In genomic region chr8:83609086-83609485, GRCm38 (mm10) we compare ENCODE assay signal across 8 mouse cellular contexts. TPM values are rescaled to one million over a fixed set of nuclear protein-coding genes. Genes with fewer than 3 reads are reported as not detected.
DNase-seq lines count a peak whose midpoint lies in the region; ATAC-seq and TF ChIP-seq lines count a peak whose summit lies in the region.

No protein-coding gene starts in this region.

- H3K9me3 ChIP-seq in CH12.LX (replicated peaks; ENCODE audit: low read length), result no peaks in the 10 kb centered on the region
- no peaks in the 10 kb centered on the region for H3K9me3 ChIP-seq in forebrain, embryonic 15.5 days
- no peaks in the 10 kb centered on the region for H3K9me3 ChIP-seq in liver, embryonic 16.5 days (replicated peaks; ENCODE audit: control insufficient read depth, low read length)

- no peaks in the 10 kb centered on the region for H3K27me3 ChIP-seq in heart, adult 2 months (ENCODE audit: control insufficient read depth, insufficient read depth, low read length)
- no peaks in the 10 kb centered on the region for H3K27me3 ChIP-seq in CH12.LX (replicated peaks)
- no peaks in the 10 kb centered on the region for H3K27me3 ChIP-seq in forebrain, embryonic 15.5 days
- H3K27me3 ChIP-seq in liver, embryonic 16.5 days (ENCODE audit: control insufficient read depth, insufficient read depth, low read depth, low read length), result no peaks in the 10 kb centered on the region

- H3K27ac ChIP-seq in heart, adult 2 months, result peak overlapping the region; percentile 100
- H3K27ac ChIP-seq in CH12.LX (ENCODE audit: insufficient read depth, low read depth), result no peak overlapping the region
- peak overlapping the region; percentile 97 for H3K27ac ChIP-seq in forebrain, embryonic 15.5 days (replicated peaks)
- H3K27ac ChIP-seq in liver, embryonic 16.5 days (ENCODE audit: low read length), result peak overlapping the region; percentile 98

- 10% methylated on average over 9 of the region's 9 CpGs for WGBS in heart, adult 2 months
- WGBS in forebrain, embryonic 15.5 days, result 30% methylated on average over 9 of the region's 9 CpGs
- WGBS in liver, embryonic 16.5 days (ENCODE audit: insufficient replicate concordance), result 15% methylated on average over 9 of the region's 9 CpGs

- peaks cover 6% of the 10 kb centered on the region for H3K4me1 ChIP-seq in heart, adult 2 months (ENCODE audit: control insufficient read depth, insufficient read depth, low read length)
- H3K4me1 ChIP-seq in CH12.LX (ENCODE audit: control insufficient read depth in 1 of 2, insufficient read depth in 2 of 2), result peaks cover 3 to 29% of the 10 kb centered on the region in 2 experiments
- H3K4me1 ChIP-seq in forebrain, embryonic 15.5 days, result peaks cover 18% of the 10 kb centered on the region
- peaks cover 52% of the 10 kb centered on the region for H3K4me1 ChIP-seq in liver, embryonic 16.5 days (ENCODE audit: control insufficient read depth, low read depth, low read length)

- TF ChIP-seq CTCF in heart, adult 2 months (IDR thresholded peaks at IDR 0.05), result no peak
- no peak for TF ChIP-seq CTCF in CH12.LX (conservative IDR thresholded peaks at IDR 0.05 in 1 of 2, IDR thresholded peaks at IDR 0.05 in 1 of 2; ENCODE audit: low read depth in 2 of 2, low read length in 2 of 2)

- H3K36me3 ChIP-seq in heart, adult 2 months (ENCODE audit: control insufficient read depth, insufficient read depth, low read length), result peaks cover 2% of the 10 kb centered on the region; the same call in 1 of the 2 replicates
- peaks cover 32 to 44% of the 10 kb centered on the region in 2 experiments for H3K36me3 ChIP-seq in CH12.LX (replicated peaks in 1 of 2; ENCODE audit: control insufficient read depth in 1 of 2, insufficient read depth in 1 of 2, low read length in 1 of 2)
- peaks cover 36% of the 10 kb centered on the region for H3K36me3 ChIP-seq in forebrain, embryonic 15.5 days
- H3K36me3 ChIP-seq in liver, embryonic 16.5 days (ENCODE audit: control insufficient read depth, insufficient read depth), result peaks cover 38% of the 10 kb centered on the region

- dilution Hi-C loops in CH12.LX (cut with MboI; ENCODE audit: extremely low pct_ligation_motif_present, extremely low pct_unique_long_range_greater_than_20kb, low sequenced_read_pairs), result no loop called here

- peak overlapping the region; percentile 82 for H3K4me3 ChIP-seq in heart, adult 2 months
- H3K4me3 ChIP-seq in CH12.LX (replicated peaks in 1 of 3; ENCODE audit: low read depth in 2 of 3, low read length in 2 of 3, poor library complexity in 1 of 3), result peak overlapping the region; percentile 77 to 88 (median 87)
- H3K4me3 ChIP-seq in forebrain, embryonic 15.5 days, result peak overlapping the region; percentile 70
- H3K4me3 ChIP-seq in liver, embryonic 16.5 days (ENCODE audit: low read depth, low read length), result peak overlapping the region; percentile 81

- H3K9ac ChIP-seq in heart, adult 2 months (ENCODE audit: low read depth, low read length), result peak overlapping the region; percentile 89
- peak overlapping the region; percentile 79 for H3K9ac ChIP-seq in CH12.LX (ENCODE audit: insufficient read depth, low read depth)
- peak overlapping the region; percentile 77 for H3K9ac ChIP-seq in forebrain, embryonic 15.5 days (replicated peaks)
- peak overlapping the region; percentile 91 for H3K9ac ChIP-seq in liver, embryonic 16.5 days (ENCODE audit: low read depth, low read length)

- no peak for TF ChIP-seq RAD21 in CH12.LX (IDR thresholded peaks at IDR 0.05; ENCODE audit: low read depth, low read length)

- ATAC-seq in forebrain, embryonic 15.5 days (replicated peaks), result no peak
- no peak for ATAC-seq in liver, embryonic 16.5 days (ENCODE audit: low read depth)
- no peak for ATAC-seq in frontal cortex, adult (ENCODE audit: low TSS enrichment)

- DNase-seq in heart, adult 2 months, result no peak
- DNase-seq in heart, adult 9 months (ENCODE audit: low spot score in 2 of 2), result no peak
- no peak for DNase-seq in CH12.LX (ENCODE audit: extremely low read depth)
- DNase-seq in left cerebral cortex, postnatal 4 days, result no peak
- no peak for DNase-seq in frontal cortex, postnatal 14 days (ENCODE audit: low spot score in 2 of 2)

- no peak for TF ChIP-seq POLR2A in heart, adult 2 months (IDR thresholded peaks at IDR 0.05; ENCODE audit: insufficient read depth, low read depth, low read length)
- TF ChIP-seq POLR2A in CH12.LX (IDR thresholded peaks at IDR 0.05; ENCODE audit: low read depth, low read length), result no peak

- TF ChIP-seq EP300 in heart, adult 2 months (IDR thresholded peaks at IDR 0.05; ENCODE audit: insufficient read depth, low read depth, low read length), result no peak
- no peak for TF ChIP-seq EP300 in CH12.LX (IDR thresholded peaks at IDR 0.05; ENCODE audit: low read length)

- intact Hi-C loops in heart, adult 2 months (cut with DNase I), result loop anchor here (5.0 to 10.0 kb wide), 2 partner anchors 42 to 164 kb away; partner anchors contain the start of gene Ndufb7
- intact Hi-C loops in left cerebral cortex, postnatal 4 days (cut with DNase I), result no loop called here

- H3K79me2 ChIP-seq in heart, adult 2 months (replicated peaks; ENCODE audit: control insufficient read depth, insufficient read depth, low read length), result peaks cover 2% of the 10 kb centered on the region
- peaks cover 23% of the 10 kb centered on the region for H3K79me2 ChIP-seq in CH12.LX (replicated peaks; ENCODE audit: control insufficient read depth, extremely low read depth, insufficient read depth, poor library complexity, severe bottlenecking)

- in situ Hi-C loops in CH12.LX (cut with MboI; ENCODE audit: low pct_ligation_motif_present, low pct_unique_long_range_greater_than_20kb, low sequenced_read_pairs), result no loop called here

- H3K4me2 ChIP-seq in CH12.LX (ENCODE audit: insufficient read depth, low read depth, poor library complexity, severe bottlenecking), result peak overlapping the region; percentile 88
- peak overlapping the region; percentile 74 for H3K4me2 ChIP-seq in forebrain, embryonic 15.5 days (replicated peaks)
- H3K4me2 ChIP-seq in liver, embryonic 16.5 days (ENCODE audit: low read depth, low read length), result peak overlapping the region; percentile 73

TF ChIP-seq in CH12.LX, 34 proteins besides CTCF, POLR2A, EP300 and RAD21 (continues in another document):
- no peak for TF ChIP-seq HCFC1 (IDR thresholded peaks at IDR 0.05; ENCODE audit: low read depth, low read length)
- TF ChIP-seq USF1 (IDR thresholded peaks at IDR 0.05; ENCODE audit: low read depth, low read length), result no peak
- TF ChIP-seq ETS1 (conservative IDR thresholded peaks at IDR 0.05; ENCODE audit: low read depth, low read length), result no peak
- no peak for TF ChIP-seq GABPA (IDR thresholded peaks at IDR 0.05; ENCODE audit: insufficient replicate concordance, low read depth, low read length)
- TF ChIP-seq UBTF (IDR thresholded peaks at IDR 0.05; ENCODE audit: low read depth, low read length), result no peak
- TF ChIP-seq ZKSCAN1 (IDR thresholded peaks at IDR 0.05; ENCODE audit: borderline replicate concordance, low read depth, low read length), result no peak
- TF ChIP-seq TCF12 (IDR thresholded peaks at IDR 0.05; ENCODE audit: low read depth, low read length), result no peak

RNA-seq across cellular contexts. Expression of gene Dnajb1, which starts 1.1 kb away (rescaled TPM):
- 10 to 100 TPM; 11.3 to 16.8 TPM for total RNA-seq in heart, adult 2 months (2021)
- polyA plus RNA-seq in heart, adult 2 months (2012; rRNA removed), result 13.4 and 17.4 TPM in 2 replicates
- 24.9 and 32.0 TPM in 2 replicates for total RNA-seq in CH12.LX (2012; rRNA removed)
- 29.5 and 30.7 TPM in 2 replicates for total RNA-seq in CH12.LX (2014; rRNA removed)
- 30.5 and 30.9 TPM in 2 replicates for polyA plus RNA-seq in CH12.LX (2012; ENCODE audit: insufficient read length, low read depth)
- 59.8 and 63.0 TPM in 2 replicates for polyA plus RNA-seq in forebrain, embryonic 15.5 days (2015; fragmentation: Nextera tagmentation; extraction: Ambion mirVana)
- 50.1 and 51.7 TPM in 2 replicates for polyA plus RNA-seq in liver, embryonic 16.5 days (2015; fragmentation: Nextera tagmentation; extraction: Ambion mirVana)
- 10 to 100 TPM; 35.3 to 35.9 TPM for total RNA-seq in left cerebral cortex, postnatal 4 days (2021)

RNA-seq across cellular contexts. Expression of gene Tecr, which starts 1.3 kb away (rescaled TPM):
- total RNA-seq in heart, adult 2 months (2021), result 100 to 1,000 TPM; 445 to 505 TPM
- 772 and 935 TPM in 2 replicates for polyA plus RNA-seq in heart, adult 2 months (2012; rRNA removed)
- total RNA-seq in CH12.LX (2012; rRNA removed), result 130 and 171 TPM in 2 replicates
- total RNA-seq in CH12.LX (2014; rRNA removed), result 95.9 and 111 TPM in 2 replicates
- polyA plus RNA-seq in CH12.LX (2012; ENCODE audit: insufficient read length, low read depth), result 199 and 209 TPM in 2 replicates
- 683 and 712 TPM in 2 replicates for polyA plus RNA-seq in forebrain, embryonic 15.5 days (2015; fragmentation: Nextera tagmentation; extraction: Ambion mirVana)
- polyA plus RNA-seq in liver, embryonic 16.5 days (2015; fragmentation: Nextera tagmentation; extraction: Ambion mirVana), result 323 and 347 TPM in 2 replicates
- total RNA-seq in left cerebral cortex, postnatal 4 days (2021), result 100 to 1,000 TPM; 610 to 661 TPM

RNA-seq across cellular contexts. Expression of gene Ndufb7, which starts 42.6 kb away (rescaled TPM):
- 100 to 1,000 TPM; 620 to 733 TPM for total RNA-seq in heart, adult 2 months (2021)
- polyA plus RNA-seq in heart, adult 2 months (2012; rRNA removed), result 1,081 and 1,159 TPM in 2 replicates
- total RNA-seq in CH12.LX (2012; rRNA removed) (316 and 331 TPM in 2 replicates), CH12.LX (2014; rRNA removed) (213 and 223 TPM in 2 replicates)
- 144 and 202 TPM in 2 replicates for polyA plus RNA-seq in CH12.LX (2012; ENCODE audit: insufficient read length, low read depth)
- polyA plus RNA-seq in forebrain, embryonic 15.5 days (2015; fragmentation: Nextera tagmentation; extraction: Ambion mirVana), result 327 and 356 TPM in 2 replicates
- 214 and 230 TPM in 2 replicates for polyA plus RNA-seq in liver, embryonic 16.5 days (2015; fragmentation: Nextera tagmentation; extraction: Ambion mirVana)
- total RNA-seq in left cerebral cortex, postnatal 4 days (2021), result 100 to 1,000 TPM; 120 to 136 TPM

RNA-seq across cellular contexts. Expression of gene Gipc1, which starts 43.4 kb away (rescaled TPM):
- 10 to 100 TPM; 23.8 to 25.6 TPM for total RNA-seq in heart, adult 2 months (2021)
- polyA plus RNA-seq in heart, adult 2 months (2012; rRNA removed), result 22.3 and 27.7 TPM in 2 replicates
- 21.2 and 25.8 TPM in 2 replicates for total RNA-seq in CH12.LX (2012; rRNA removed)
- 21.0 and 24.4 TPM in 2 replicates for total RNA-seq in CH12.LX (2014; rRNA removed)
- polyA plus RNA-seq in CH12.LX (2012; ENCODE audit: insufficient read length, low read depth), result 22.6 and 24.2 TPM in 2 replicates
- polyA plus RNA-seq in forebrain, embryonic 15.5 days (2015; fragmentation: Nextera tagmentation; extraction: Ambion mirVana), result 161 and 168 TPM in 2 replicates
- polyA plus RNA-seq in liver, embryonic 16.5 days (2015; fragmentation: Nextera tagmentation; extraction: Ambion mirVana), result 47.0 and 48.6 TPM in 2 replicates
- total RNA-seq in left cerebral cortex, postnatal 4 days (2021), result 10 to 100 TPM; 74.7 to 77.4 TPM

RNA-seq across cellular contexts. Expression of gene Ptger1, which starts 57.4 kb away (rescaled TPM):
- under 1 TPM; 0.37 to 0.39 TPM for total RNA-seq in heart, adult 2 months (2021)
- 0.41 and 0.79 TPM in 2 replicates for polyA plus RNA-seq in heart, adult 2 months (2012; rRNA removed)
- total RNA-seq in CH12.LX (2012; rRNA removed) (3.3 and 4.0 TPM in 2 replicates), CH12.LX (2014; rRNA removed) (not detected in 2 replicates)
- polyA plus RNA-seq in CH12.LX (2012; ENCODE audit: insufficient read length, low read depth), result 2.6 and 7.6 TPM in 2 replicates
- polyA plus RNA-seq in forebrain, embryonic 15.5 days (2015; fragmentation: Nextera tagmentation; extraction: Ambion mirVana), result 0.82 and 1.2 TPM in 2 replicates
- 0.12 and 0.53 TPM in 2 replicates for polyA plus RNA-seq in liver, embryonic 16.5 days (2015; fragmentation: Nextera tagmentation; extraction: Ambion mirVana)
- 1 to 10 TPM in 1 of 2 experiments, under 1 TPM in 1; 0.95 to 1.1 TPM for total RNA-seq in left cerebral cortex, postnatal 4 days (2021)
